ENCODE assay signal across 8 mouse cellular contexts in the genomic region with DNA sequence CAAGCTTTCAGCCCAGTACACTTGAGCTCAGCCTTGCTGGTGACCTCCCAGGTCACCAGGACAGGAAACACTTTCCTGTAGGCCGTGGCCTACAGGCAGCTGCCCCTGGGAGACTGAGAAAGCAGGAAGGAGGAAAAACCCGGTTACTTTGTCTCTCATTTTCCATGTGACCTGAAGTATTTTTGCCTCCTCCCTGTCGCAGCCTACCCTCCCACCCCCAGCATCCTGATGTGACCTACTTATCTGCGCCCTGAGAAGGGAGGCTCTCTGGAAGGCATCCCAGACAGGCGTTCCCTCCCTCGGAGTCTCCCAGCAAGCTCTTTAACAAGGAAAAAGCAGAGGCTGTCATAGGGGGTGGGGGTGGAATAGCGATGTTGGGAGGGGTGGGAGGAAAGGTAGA. TPM values are rescaled to one million over a fixed set of nuclear protein-coding genes. Genes with fewer than 3 reads are reported as not detected.
DNase-seq lines count a peak whose midpoint lies in the region.

No protein-coding gene starts in this region.

- no peaks in the 10 kb centered on the region for H3K9me3 ChIP-seq in limb, embryonic 10.5 days (replicated peaks)

- peaks cover 34% of the 10 kb centered on the region for H3K4me1 ChIP-seq in limb, embryonic 10.5 days

- WGBS in limb, embryonic 10.5 days: 23% methylated on average over 7 of the region's 7 CpGs

- peak; percentile 8 for DNase-seq in embryo, embryonic 10 days (ENCODE audit: low spot score)
- no peak for DNase-seq in embryo, embryonic 10.5 days (ENCODE audit: low spot score)
- DNase-seq in adrenal gland, adult 2 months: peak; percentile 85
- peak; percentile 48 to 77 for DNase-seq in frontal cortex, postnatal 14 days (ENCODE audit: low spot score in 2 of 2)
- DNase-seq in heart, postnatal 36 days: peak; percentile 74 to 79
- DNase-seq in limb, embryonic 10.5 days (ENCODE audit: low spot score): no peak
- DNase-seq in right cerebral cortex, postnatal 25 days: peak; percentile 62
- no peak for DNase-seq in c-Kit-positive CD71-positive TER-119-positive erythroid progenitor cells, embryonic 14.5 days (ENCODE audit: low spot score)

- H3K4me3 ChIP-seq in limb, embryonic 10.5 days: no peak overlapping the region

- H3K27ac ChIP-seq in limb, embryonic 10.5 days: peak overlapping the region; percentile 66

- H3K36me3 ChIP-seq in limb, embryonic 10.5 days: no peaks in the 10 kb centered on the region

- intact Hi-C loops in heart, postnatal 36 days (cut with DNase I): loop anchor here (2.0 kb wide), 2 partner anchors 52 to 70 kb away; a partner anchor contains a TSS

- no peaks in the 10 kb centered on the region for H3K27me3 ChIP-seq in limb, embryonic 10.5 days (ENCODE audit: low read depth, poor library complexity, severe bottlenecking)

RNA-seq across cellular contexts. Expression of a gene that starts 16.0 kb away (rescaled TPM):
- total RNA-seq in adrenal gland, adult 2 months (2021): not detected
- not detected in 2 replicates for polyA plus RNA-seq in adrenal gland, adult 2 months (2012; rRNA removed)
- not detected for total RNA-seq in heart, postnatal 36 days (2021)
- 0.31 TPM in 1 of 2 replicates, not detected in the other for polyA plus RNA-seq in limb, embryonic 10.5 days (2016; fragmentation: Nextera tagmentation; extraction: Ambion mirVana)

Comparison
In these comparisons a context has a peak if more than half of its experiments do, and no peak if none do; other contexts are left out.
1. DNase-seq: peak in embryo, embryonic 10 days (single experiment), adrenal gland, adult 2 months (single experiment), frontal cortex, postnatal 14 days (2 of 2), heart, postnatal 36 days (2 of 2) and right cerebral cortex, postnatal 25 days (single experiment); none in embryo, embryonic 10.5 days (single experiment), limb, embryonic 10.5 days (single experiment) and c-Kit-positive CD71-positive TER-119-positive erythroid progenitor cells, embryonic 14.5 days (single experiment).